Mouse (Mus musculus) left cerebral cortex, adult 9 months (tissue): ENCODE results near the gene Ubtd1.
"Not testable (repeated sequence)": the region's sequence is repeated elsewhere in the genome, so short reads cannot be mapped to it uniquely, and the experiment has no call there.

ENCODE experiments used
- DNase-seq, 2 experiments: peaks; one replicate each; pipeline ENCODE4 v3.0.0; 2022; ENCODE audit warnings: low spot score in 2 of 2

Gene Ubtd1

GRCm38 (mm10) chr19:42061443-42061842 is 79.9 kb downstream of the Ubtd1 start:
- no peak for DNase-seq

- DNase-seq, result no peak
Measured at GRCm38 (mm10) chr19:42068441-42069240, 87.1 kb downstream of the Ubtd1 start.

- DNase-seq, result peak in 1 of 2 experiments; percentile 22
Measured at GRCm38 (mm10) chr19:42069241-42069525, 87.6 kb downstream of the Ubtd1 start.

GRCm38 (mm10) chr19:42071221-42071620 is 89.7 kb downstream of the Ubtd1 start:
- DNase-seq, result no peak

- no peak for DNase-seq
Measured at GRCm38 (mm10) chr19:42071886-42072608, 90.5 kb downstream of the Ubtd1 start.

- DNase-seq, result no peak
Measured at GRCm38 (mm10) chr19:42072802-42073201, 91.2 kb downstream of the Ubtd1 start.

GRCm38 (mm10) chr19:42075051-42075450 is 93.5 kb downstream of the Ubtd1 start:
- DNase-seq, result no peak

- DNase-seq, result no peak
Measured at GRCm38 (mm10) chr19:42075992-42076391, 94.4 kb downstream of the Ubtd1 start.

- no peak for DNase-seq
Measured at GRCm38 (mm10) chr19:42078566-42078965, 97.0 kb downstream of the Ubtd1 start.

GRCm38 (mm10) chr19:42079006-42079405 is 97.4 kb downstream of the Ubtd1 start:
- DNase-seq, result no peak

- no peak for DNase-seq
Measured at GRCm38 (mm10) chr19:42079950-42080349, 98.4 kb downstream of the Ubtd1 start.

- no peak for DNase-seq
Measured at GRCm38 (mm10) chr19:42080469-42080868, 98.9 kb downstream of the Ubtd1 start.

- not testable (repeated sequence) for DNase-seq
Measured at GRCm38 (mm10) chr19:42081613-42082012, 100.0 kb downstream of the Ubtd1 start.
